Mouse (Mus musculus) gastrocnemius, postnatal 14 days (tissue): ENCODE data around the gene Slc22a7. TPM values are rescaled to one million over a fixed set of nuclear protein-coding genes. Genes with fewer than 3 reads are reported as not detected.

Source experiments
- DNase-seq: peaks from one replicate; pipeline ENCODE4 v3.0.0; 2021; ENCODE audit warnings: mixed read lengths
- intact Hi-C: fragments of 180-260 bp; cut with DNase I; formaldehyde crosslinking; loops from one replicate; pipeline ENCODE4 v1.15.1; 2025; ENCODE audit warnings: low total_unique reads
- long read RNA-seq, 2 experiments: library from polyadenylated mRNA; stranded (forward); transcript quantifications; one replicate each; pipeline ENCODE4 v2.0.0; 2021
- total RNA-seq, 2 experiments: library from RNA; stranded (reverse); gene quantifications; 2 replicates each; pipeline ENCODE4 v1.2.3; 2021

The Slc22a7 gene
- not detected for total RNA-seq
- long read RNA-seq, experiment 1: 0 reads
- long read RNA-seq, experiment 2: 0 reads

DNA sequence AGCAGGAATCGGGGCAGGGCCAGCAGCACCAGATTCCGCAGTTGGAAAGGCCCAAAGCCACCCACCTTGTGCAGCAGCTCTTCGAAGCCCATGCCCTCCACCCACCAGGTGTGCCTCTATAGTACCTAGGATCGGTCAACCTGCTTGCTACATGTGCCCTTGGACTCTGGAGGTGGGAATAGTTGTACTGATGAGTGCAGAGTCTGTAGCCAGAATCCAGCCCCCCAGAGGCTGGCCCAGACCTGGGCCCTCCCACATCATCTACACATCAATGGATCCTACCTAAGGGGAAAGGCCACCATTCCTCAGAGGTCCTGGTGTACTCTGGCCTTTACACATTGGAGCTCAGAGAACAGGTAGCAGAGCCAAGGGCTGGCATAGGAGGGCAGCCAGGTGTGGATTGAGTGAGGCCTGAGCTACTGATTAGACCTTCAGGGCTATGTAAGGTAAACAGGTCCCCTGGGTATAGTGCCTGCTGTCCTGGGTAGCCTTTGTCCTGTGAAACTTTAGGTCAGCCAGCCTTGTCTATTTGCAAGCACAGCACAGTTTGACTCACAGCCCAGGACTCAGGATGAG, at the start of gene Slc22a7:
Gene Slc22a7, minus strand, starts transcription at position 160 of the 576 bp plus-strand sequence.
- DNase-seq: no peak
- intact Hi-C loops: no loop called here

DNA sequence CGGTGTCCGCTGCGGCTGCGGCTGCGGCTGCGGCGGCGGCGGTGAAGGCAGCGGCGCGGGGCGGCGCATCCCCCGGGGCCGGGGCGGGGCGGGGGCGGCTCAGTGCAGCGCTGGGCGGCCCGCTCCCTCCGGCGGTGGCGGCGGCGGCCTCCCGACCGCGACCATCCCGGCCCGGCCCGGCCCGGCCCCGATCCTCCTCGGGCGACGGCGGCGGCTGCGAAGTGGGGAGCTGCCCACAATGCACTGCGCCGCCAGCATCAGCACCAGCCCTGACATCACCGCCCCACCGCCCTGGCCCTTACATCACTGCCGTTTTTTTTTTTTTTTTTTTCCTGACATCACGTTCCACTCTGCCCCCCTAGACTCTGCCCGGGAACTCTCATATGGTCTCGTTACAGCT, 49.2 kb upstream of the Slc22a7 start, which contains the start of gene Ttbk1:
Gene Ttbk1, minus strand, starts transcription at position 245 of the 400 bp plus-strand sequence.
- intact Hi-C loops: no loop called here
- no peak for DNase-seq

DNA sequence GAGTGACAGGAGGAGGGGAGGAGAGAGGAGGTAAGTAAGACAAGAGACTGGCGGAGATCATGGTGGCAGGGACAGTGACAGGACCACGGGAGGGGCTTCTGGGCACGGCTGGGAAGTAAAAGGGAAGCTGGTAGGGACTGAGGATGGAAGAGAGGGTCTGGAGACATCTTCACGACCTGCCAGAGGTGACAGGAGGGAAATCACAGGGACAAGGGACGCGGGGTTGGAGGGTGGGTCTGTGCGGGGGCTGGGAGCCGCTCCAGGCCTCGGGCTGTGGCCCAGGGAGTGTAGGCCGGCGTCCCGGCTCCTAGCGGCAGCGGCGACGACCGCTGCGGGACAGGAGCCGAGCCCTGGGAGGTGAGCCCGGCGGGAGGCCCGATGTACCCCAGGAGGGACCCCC, 48.7 kb upstream of the Slc22a7 start:
- intact Hi-C loops: no loop called here
- DNase-seq: no peak

GRCm38 (mm10) chr17:46484461-46484875, 46.2 kb upstream of the Slc22a7 start:
- no peak for DNase-seq
- intact Hi-C loops: no loop called here

- intact Hi-C loops: no loop called here
- DNase-seq: no peak
Measured at GRCm38 (mm10) chr17:46484021-46484431, 45.8 kb upstream of the Slc22a7 start.

DNA sequence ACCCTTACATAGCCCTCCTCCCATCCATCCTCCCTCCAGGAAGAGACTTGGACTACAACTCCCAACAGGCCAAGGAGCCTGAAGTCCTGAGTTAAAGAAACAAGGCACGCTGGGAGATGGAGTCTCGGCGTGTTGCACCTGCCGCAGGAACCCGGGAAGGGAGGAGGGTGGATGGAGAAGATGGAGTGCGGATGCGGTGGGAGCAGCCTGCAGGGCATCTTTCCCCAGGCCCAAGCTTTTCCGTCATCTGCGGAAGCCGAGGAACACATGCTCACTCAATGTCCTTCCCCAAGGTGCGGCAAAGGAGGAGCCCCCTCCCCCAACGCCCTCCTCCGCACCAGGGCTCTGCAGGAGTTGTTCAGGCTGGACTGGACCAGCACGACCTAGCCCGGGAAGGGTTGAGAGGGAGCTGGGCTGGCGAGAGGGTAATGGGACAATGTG, 45.3 kb upstream of the Slc22a7 start:
- no peak for DNase-seq
- intact Hi-C loops: no loop called here

- no peak for DNase-seq
- intact Hi-C loops: no loop called here
Measured at GRCm38 (mm10) chr17:46477286-46477685, 39.0 kb upstream of the Slc22a7 start.

DNA sequence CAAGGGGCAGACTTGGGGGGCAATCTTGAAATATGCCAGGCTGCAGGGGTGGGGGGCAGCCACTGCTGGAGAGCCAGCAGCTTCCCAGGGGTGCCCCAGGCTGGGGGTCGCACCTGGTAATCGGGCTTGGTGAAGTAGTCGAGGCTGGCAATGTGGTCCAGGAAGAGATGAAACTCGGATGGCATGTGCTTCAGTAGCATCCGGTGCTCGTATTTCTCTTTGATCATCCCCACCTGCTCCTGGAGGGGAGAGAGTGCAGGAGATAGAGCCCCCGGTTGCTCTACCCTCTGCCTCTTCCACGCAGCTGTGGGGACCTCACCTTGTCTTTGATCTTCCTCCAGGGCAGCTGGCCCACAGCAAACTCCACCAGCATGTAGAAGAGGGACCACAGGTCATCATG, 38.3 kb upstream of the Slc22a7 start:
- DNase-seq: no peak
- intact Hi-C loops: no loop called here

DNA sequence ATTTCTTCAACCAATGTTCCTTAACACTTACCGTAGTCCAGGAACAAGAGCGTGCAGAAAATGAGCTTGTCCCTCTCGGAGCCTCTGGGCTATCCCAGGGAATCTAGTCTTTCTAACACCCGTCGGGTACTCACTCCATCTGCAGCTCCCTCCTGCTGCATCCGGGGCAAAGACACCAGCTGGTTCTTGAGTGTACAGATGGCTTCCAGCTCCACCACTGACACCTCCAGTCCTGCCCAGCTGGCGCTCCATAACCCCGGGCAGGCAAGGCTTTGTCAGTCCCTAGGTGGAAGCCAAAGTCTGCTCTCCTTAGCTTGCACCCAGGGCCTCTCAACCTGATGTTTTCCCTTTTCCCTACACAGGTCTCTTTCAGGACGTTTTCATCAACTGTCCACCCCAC, 29.6 kb upstream of the Slc22a7 start:
- intact Hi-C loops: no loop called here
- DNase-seq: no peak

DNA sequence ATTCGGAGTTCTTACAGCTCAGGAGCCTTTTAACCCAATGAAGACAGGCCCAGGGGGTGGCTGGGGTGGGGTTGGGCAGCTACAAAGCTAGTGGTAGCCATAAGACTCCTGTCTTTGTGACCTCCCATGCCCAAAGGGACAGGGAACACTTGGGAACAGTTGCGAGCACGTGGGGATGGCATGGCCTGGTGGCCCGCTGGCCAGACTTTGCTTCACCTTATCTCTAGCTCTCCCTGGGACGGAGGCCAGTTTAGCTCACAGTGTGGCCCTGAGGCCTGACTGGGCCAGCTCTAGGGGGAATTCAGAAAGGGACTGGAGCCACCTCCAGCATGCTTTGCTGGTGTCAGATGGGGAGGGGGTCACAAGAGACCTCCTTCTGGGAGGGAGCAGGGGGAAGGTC, 24.0 kb upstream of the Slc22a7 start:
- no peak for DNase-seq
- intact Hi-C loops: no loop called here

GRCm38 (mm10) chr17:46461347-46461746, 23.1 kb upstream of the Slc22a7 start:
- DNase-seq: no peak
- intact Hi-C loops: no loop called here

DNA sequence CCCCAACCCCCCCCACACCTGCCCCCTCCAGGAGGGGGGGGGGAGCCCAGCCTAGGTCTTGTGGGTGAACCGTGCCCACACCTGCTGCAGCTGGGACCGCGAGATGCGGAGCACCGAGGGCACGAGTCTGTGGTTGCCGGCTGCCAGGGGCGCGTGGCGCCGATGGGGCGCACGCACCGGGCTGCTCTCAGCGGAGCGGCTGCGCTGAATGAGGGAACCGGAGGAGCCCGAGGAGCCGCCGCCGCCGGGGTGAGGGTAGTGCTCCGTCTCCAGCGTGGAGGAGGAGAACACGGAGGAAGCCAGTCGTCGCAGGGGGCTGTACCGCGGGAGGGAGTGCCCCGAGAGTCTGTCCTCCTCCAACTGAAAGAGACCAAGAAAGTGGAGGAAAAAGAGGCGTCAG, 22.4 kb upstream of the Slc22a7 start:
- intact Hi-C loops: no loop called here
- no peak for DNase-seq

GRCm38 (mm10) chr17:46458439-46458838, 20.2 kb upstream of the Slc22a7 start:
- intact Hi-C loops: no loop called here
- no peak for DNase-seq

DNA sequence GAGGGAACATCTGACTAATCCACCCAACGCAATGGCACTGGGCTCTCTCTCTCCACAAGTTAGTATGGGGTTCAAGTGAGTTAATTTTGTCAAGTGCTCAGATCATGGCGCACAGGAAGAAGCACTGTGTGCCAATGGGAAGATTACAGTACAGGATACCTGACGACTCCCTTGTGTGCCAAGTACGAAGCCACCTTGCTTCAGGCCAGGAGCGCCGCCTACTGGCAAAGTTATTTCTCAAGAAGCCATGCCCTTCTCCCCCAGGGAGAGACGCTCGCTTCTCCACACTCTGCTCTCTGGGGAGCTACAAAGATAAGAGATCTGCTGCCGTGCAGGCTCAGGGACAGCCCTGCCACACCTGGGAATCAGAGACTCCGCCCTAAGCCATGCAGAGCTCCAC, 19.5 kb upstream of the Slc22a7 start:
- intact Hi-C loops: no loop called here
- DNase-seq: peak; percentile 59

DNA sequence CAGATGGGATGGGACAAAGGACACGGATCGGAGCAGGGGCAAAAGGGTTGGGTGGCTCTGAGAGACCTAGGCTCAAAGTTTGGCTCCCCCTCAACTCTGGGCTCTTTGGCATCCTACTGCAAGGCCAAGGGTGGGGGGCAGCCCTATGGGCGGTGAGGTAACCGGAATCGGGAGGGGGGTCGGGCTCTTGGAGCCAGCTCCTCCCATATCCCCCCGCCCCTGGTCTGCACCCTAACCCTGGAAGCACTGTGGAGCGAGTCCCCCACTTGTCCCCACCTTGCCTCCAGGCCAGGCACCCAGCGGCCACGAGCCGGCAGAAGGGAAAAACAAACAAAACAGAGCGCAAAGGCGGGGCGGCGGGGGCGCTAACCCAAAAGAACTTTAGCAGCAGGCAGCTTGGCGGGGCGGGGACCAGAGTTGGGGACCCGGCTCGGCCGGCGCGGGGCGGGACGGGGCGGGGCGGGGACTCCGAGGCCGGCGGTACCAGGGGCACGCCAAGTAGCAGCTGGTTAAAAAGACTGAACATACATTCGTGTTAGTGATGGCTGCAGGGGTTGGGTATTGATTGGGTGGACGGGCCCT, 16.9 kb upstream of the Slc22a7 start:
- DNase-seq: peak; percentile 29
- intact Hi-C loops: no loop called here

DNA sequence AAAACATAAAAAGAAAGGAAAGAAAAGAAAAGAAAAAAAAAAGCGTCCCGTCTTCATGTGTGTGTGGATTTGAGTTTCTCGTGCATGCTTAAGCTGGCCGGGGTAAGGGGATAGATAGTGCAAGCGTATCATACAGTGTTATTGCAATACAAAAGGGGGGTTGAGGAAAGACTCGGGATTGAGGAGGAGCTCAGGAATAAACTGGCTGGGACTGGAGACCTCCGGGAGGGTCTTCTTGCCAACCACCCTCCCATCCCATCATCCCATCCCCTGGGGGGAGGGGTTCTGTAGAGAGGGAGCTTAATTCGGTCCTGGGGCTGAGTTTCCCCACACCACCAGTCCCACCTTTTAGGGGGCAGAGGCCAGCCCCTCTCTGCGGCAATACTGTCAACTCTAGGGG, 16.3 kb upstream of the Slc22a7 start:
- intact Hi-C loops: no loop called here
- DNase-seq: no peak

DNA sequence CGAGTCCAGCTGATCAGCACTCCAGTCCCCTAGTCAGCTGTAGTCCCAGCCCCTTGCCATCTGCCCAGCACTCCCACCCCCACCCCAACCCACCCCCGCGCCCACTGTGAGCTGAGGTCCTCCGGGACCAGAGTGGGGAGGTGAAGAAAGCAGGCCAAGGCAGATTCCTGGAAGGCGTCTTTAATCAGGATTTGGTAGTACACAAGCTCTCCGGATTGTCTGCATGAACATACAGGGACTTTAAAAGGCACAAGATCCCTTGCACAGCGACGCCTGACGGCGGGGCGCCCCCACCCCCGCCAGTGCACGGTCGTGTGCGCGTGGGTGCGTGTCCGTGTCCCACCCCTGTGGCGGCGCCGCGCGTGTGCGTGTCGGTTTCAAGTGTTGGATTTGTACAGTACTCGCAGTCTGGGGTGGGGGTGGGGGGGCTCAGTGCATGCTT, 15.7 kb upstream of the Slc22a7 start:
- intact Hi-C loops: no loop called here
- DNase-seq: no peak

DNA sequence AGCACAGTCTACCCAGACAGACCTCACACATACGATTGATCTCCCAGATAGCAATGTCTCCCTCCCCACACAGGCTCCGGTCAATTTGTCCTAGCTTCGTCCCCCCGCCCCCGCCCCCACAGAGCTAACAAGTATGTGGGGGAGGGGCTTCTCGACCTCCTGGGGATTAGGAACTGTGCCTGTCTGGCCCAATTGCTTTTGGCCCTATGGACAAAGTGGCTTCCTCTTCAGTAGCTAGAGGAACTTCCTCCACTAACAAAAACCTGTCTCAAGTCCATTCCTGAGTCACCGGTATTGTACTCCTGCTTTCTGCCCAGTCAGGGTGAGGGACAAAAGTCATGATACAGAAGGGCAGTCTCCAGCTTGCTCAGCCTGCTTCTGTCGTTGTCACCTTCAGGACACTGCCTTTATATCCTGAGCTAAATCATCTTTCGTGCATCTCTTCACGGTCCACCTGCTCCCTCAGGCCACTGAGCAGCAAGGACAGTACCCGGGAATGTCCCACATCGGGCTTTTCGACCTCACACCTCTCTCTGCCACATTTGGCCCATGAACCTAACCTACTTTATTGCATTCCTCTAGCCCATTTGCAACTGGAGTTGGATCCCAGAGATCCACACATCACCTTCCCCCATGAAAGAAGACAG, 15.2 kb upstream of the Slc22a7 start:
- intact Hi-C loops: no loop called here
- DNase-seq: no peak

DNA sequence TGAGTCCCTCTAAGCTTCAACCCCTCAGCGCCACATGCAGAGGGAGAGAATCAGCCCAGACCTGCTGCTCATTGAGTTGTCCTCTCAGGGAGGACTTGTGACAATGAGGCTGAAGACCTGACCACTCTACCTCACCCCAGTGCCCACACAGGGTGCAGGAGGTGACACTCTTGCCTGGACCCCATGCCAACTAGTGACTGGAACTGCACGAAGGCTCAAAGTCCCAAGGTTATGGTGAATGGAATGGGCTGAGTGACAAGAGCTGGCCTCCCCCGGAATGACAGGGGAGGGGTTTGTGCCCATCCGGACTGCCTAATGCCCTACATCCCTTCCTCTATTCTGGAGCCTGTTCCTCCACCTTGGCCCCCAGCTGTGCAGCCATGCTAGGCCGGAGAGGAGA, 14.4 kb upstream of the Slc22a7 start:
- intact Hi-C loops: no loop called here
- no peak for DNase-seq

GRCm38 (mm10) chr17:46446264-46446663, 8.0 kb upstream of the Slc22a7 start:
- intact Hi-C loops: no loop called here

More at GRCm38 (mm10) chr17:46446264-46446663, 8.0 kb upstream of the Slc22a7 start:
- no peak for DNase-seq
